Mouse (Mus musculus) ES-Bruce4 (cell line): ENCODE results near the gene Rcbtb2. TPM values are rescaled to one million over a fixed set of nuclear protein-coding genes. Genes with fewer than 3 reads are reported as not detected.

Experiments
- H3K27ac ChIP-seq: 2 replicates; pipeline ENCODE4 v1.5.1; 2012; ENCODE audit warnings: low read length, inconsistent platforms; ENCODE audit not compliant: insufficient read depth
- H3K27me3 ChIP-seq: 2 replicates; pipeline ENCODE4 v1.6.1; 2012; ENCODE audit warnings: mild to moderate bottlenecking, low read length, inconsistent platforms; ENCODE audit not compliant: control insufficient read depth, poor library complexity, insufficient read depth, severe bottlenecking
- H3K36me3 ChIP-seq: 2 replicates; pipeline ENCODE4 v1.6.1; 2012; ENCODE audit warnings: inconsistent platforms, mild to moderate bottlenecking, low read length, moderate library complexity; ENCODE audit not compliant: control insufficient read depth, poor library complexity, insufficient read depth, severe bottlenecking
- H3K4me1 ChIP-seq: one replicate; pipeline ENCODE4 v1.8.1; 2011; ENCODE audit warnings: low read length; ENCODE audit not compliant: control insufficient read depth, insufficient read depth
- H3K4me3 ChIP-seq: 2 replicates; pipeline ENCODE4 v1.5.1; 2011; ENCODE audit warnings: low read depth, mild to moderate bottlenecking, low read length
- H3K9ac ChIP-seq: 2 replicates; pipeline ENCODE4 v1.6.1; 2012; ENCODE audit warnings: low read depth, mild to moderate bottlenecking, inconsistent platforms; ENCODE audit not compliant: poor library complexity, severe bottlenecking
- H3K9me3 ChIP-seq: replicated peaks from 2 replicates; pipeline ENCODE4 v1.6.1; 2012; ENCODE audit warnings: mild to moderate bottlenecking, low read length, inconsistent platforms; ENCODE audit not compliant: control insufficient read depth, poor library complexity, insufficient read depth, severe bottlenecking
- CTCF ChIP-seq: IDR thresholded peaks from one replicate; pipeline ENCODE4 v1.8.1; 2011; ENCODE audit warnings: low read depth, low read length
- EP300 ChIP-seq: IDR thresholded peaks from 2 replicates; pipeline ENCODE4 v1.6.1; 2011; ENCODE audit warnings: low read depth, low read length; ENCODE audit not compliant: insufficient read depth
- POLR2A ChIP-seq: IDR thresholded peaks from one replicate; pipeline ENCODE4 v1.8.1; 2011; ENCODE audit warnings: low read length; ENCODE audit not compliant: insufficient read depth
- polyA plus RNA-seq: library from polyadenylated mRNA; stranded (reverse); fragments of >200 nt; gene quantifications from 2 replicates; pipeline ENCODE4 v1.2.4, GENCODE M21; 2011; ENCODE audit warnings: low read depth; ENCODE audit not compliant: missing spikeins, insufficient read depth, insufficient read length

Rcbtb2 gene
- polyA plus RNA-seq, 1 experiment = 74.1 TPM

- H3K27me3 ChIP-seq = no peaks in the 10 kb centered on the region
- no peak overlapping the region for H3K9ac ChIP-seq
- no peaks in the 10 kb centered on the region for H3K9me3 ChIP-seq
- TF ChIP-seq POLR2A (no peak), EP300 (no peak), CTCF (no peak)
- H3K4me3 ChIP-seq = no peak overlapping the region
- no peaks in the 10 kb centered on the region for H3K36me3 ChIP-seq
- H3K4me1 ChIP-seq = peaks cover 2% of the 10 kb centered on the region
- no peak overlapping the region for H3K27ac ChIP-seq
Measured at GRCm38 (mm10) chr14:73250056-73250455, 127.2 kb downstream of the Rcbtb2 start.

- TF ChIP-seq CTCF (no peak), POLR2A (no peak), EP300 (no peak)
- Histone ChIP-seq H3K36me3 (no peaks in the 10 kb centered on the region), H3K4me3 (no peak overlapping the region), H3K27ac (peak overlapping the region; percentile 80), H3K9ac (no peak overlapping the region), H3K9me3 (no peaks in the 10 kb centered on the region), H3K4me1 (peaks cover 2% of the 10 kb centered on the region), H3K27me3 (no peaks in the 10 kb centered on the region)
Measured at GRCm38 (mm10) chr14:73252276-73252675, 129.4 kb downstream of the Rcbtb2 start.

GRCm38 (mm10) chr14:73253453-73254251, 130.8 kb downstream of the Rcbtb2 start:
- TF ChIP-seq EP300 = peak; percentile 81
- no peak for TF ChIP-seq CTCF
- no peak overlapping the region for H3K4me3 ChIP-seq
- no peaks in the 10 kb centered on the region for H3K9me3 ChIP-seq
- no peaks in the 10 kb centered on the region for H3K36me3 ChIP-seq
- H3K9ac ChIP-seq = no peak overlapping the region; the same call in 1 of the 2 replicates
- H3K27me3 ChIP-seq = no peaks in the 10 kb centered on the region
- H3K4me1 ChIP-seq = peaks cover 2% of the 10 kb centered on the region
- H3K27ac ChIP-seq = peak overlapping the region; percentile 85

DNA sequence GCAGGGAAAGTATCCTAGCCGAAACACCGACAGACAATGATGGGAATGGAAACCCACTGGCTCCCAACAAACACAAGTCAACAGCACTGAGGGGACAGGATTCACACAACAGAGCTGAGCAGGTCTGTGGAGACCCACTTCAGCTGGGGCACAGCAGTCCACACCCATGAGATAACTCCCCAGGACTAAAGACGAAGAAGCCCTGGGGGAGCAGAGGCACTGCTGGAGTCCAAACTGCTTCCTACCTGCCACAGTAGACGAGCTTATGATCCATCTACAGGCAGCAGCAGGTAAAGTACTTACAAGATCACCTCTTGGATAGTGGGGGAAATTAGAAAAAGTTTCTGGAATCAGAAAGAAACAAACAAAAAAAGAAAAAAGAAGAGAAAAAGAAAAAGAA, 131.6 kb downstream of the Rcbtb2 start:
- H3K27ac ChIP-seq = peak overlapping the region; percentile 57
- no peaks in the 10 kb centered on the region for H3K9me3 ChIP-seq
- H3K36me3 ChIP-seq = no peaks in the 10 kb centered on the region
- peaks cover 2% of the 10 kb centered on the region for H3K4me1 ChIP-seq
- TF ChIP-seq CTCF (no peak), EP300 (peak; percentile 61; the same call in 1 of the 2 replicates), POLR2A (no peak)
- H3K27me3 ChIP-seq = no peaks in the 10 kb centered on the region
- H3K9ac ChIP-seq = no peak overlapping the region
- H3K4me3 ChIP-seq = no peak overlapping the region

- Histone ChIP-seq H3K4me3 (no peak overlapping the region), H3K27me3 (no peaks in the 10 kb centered on the region), H3K27ac (peak overlapping the region; percentile 74), H3K9me3 (no peaks in the 10 kb centered on the region), H3K4me1 (peaks cover 2% of the 10 kb centered on the region), H3K9ac (no peak overlapping the region), H3K36me3 (no peaks in the 10 kb centered on the region)
- TF ChIP-seq EP300 (no peak), CTCF (no peak), POLR2A (no peak)
Measured at GRCm38 (mm10) chr14:73255426-73255970, 132.7 kb downstream of the Rcbtb2 start.

DNA sequence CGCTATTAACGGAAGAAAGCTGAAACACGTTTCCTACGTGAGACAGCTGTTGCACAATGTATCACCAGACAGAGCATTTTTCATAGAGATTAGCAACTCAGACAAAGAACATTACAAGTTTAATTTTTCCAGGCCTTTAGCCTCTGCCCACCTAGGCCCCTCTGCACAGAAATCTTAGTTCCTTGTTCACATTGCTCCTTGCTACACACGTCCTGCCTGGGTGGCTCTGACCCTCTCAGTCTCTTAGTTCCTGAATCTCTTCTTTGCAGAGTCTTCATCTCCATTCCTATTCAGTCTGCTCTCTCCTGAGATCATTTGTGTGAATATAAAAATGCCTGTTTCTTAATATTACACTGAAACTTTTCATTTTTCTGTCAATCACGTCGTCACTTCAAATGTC, 134.5 kb downstream of the Rcbtb2 start:
- no peak overlapping the region for H3K9ac ChIP-seq
- H3K4me1 ChIP-seq = peaks cover 2% of the 10 kb centered on the region
- TF ChIP-seq POLR2A (no peak), EP300 (no peak), CTCF (no peak)
- H3K27ac ChIP-seq = no peak overlapping the region
- H3K9me3 ChIP-seq = no peaks in the 10 kb centered on the region
- H3K36me3 ChIP-seq = no peaks in the 10 kb centered on the region
- H3K27me3 ChIP-seq = no peaks in the 10 kb centered on the region
- no peak overlapping the region for H3K4me3 ChIP-seq

Other genes with a start within 250 kb of the Rcbtb2 start
- not detected in 2 replicates for gene Cysltr2, start 73.9 kb upstream of the Rcbtb2 start, polyA plus RNA-seq
- gene Lpar6, start 114.9 kb downstream of the Rcbtb2 start, polyA plus RNA-seq = 12.9 TPM in 2 replicates
- gene Rb1, start 202.8 kb downstream of the Rcbtb2 start, polyA plus RNA-seq = 47.2 and 51.3 TPM in 2 replicates